Mouse (Mus musculus): ENCODE measurements around the gene Zdhhc14. TPM values are rescaled to one million over a fixed set of nuclear protein-coding genes. Genes with fewer than 3 reads are reported as not detected.

Zdhhc14 gene
- total RNA-seq, 1 experiment from 2014 or later, result 3.9 TPM

GRCm38 (mm10) chr17:5741061-5741460, 248.7 kb downstream of the Zdhhc14 start:
- DNase-seq, result no peak

GRCm38 (mm10) chr17:5744016-5744415, 251.7 kb downstream of the Zdhhc14 start:
- no peak for DNase-seq

GRCm38 (mm10) chr17:5746378-5746777, 254.0 kb downstream of the Zdhhc14 start:
- no peak for DNase-seq

DNA sequence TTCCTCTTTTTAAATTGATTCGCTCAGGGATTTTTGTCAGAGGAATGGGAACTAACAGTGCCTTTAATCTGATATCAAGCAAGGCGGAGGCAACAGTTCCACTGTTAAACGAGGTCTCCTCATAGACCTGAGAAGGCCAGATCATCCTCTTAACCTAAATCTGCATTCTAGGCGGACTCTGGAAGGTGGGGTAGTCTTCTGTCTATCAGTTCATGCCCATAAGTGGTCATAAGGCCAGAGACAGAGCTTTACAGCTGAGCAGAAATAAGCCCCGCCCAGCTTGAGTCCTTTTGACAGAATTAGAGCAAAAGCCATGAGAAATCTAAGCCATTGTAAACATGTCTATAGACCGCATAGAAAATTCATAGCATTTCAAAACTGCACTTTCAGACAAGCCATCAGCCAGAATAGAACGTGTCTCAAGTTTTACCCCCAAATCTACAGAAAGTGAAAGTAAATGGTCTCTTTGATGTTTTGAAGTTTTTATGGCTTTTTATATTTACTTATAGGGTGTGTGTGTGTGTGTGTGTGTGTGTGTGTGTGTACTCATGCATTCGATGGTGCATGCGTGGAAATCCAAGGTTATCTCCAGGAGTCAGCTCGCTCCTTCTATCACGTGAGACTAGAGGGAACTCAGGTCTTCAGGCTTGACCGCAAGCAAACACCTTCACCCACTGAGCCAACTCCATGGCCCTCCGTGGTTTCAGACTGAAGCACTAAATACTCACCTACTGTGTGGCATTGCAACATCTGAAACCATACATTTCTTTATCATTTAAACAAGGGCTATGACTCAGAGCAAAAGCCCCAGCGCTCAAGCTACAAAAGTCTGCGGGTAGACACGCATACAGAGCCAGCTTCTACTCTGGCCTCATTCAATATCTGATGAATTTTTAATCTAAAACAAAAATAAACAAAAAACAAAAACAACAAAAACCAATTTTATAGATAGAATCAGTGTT, 255.5 kb downstream of the Zdhhc14 start:
- DNase-seq, result no peak

- no peak for DNase-seq
Observed at GRCm38 (mm10) chr17:5748501-5748894, 256.1 kb downstream of the Zdhhc14 start.

- DNase-seq, result no peak
Observed at GRCm38 (mm10) chr17:5750278-5750677, 257.9 kb downstream of the Zdhhc14 start.

- no peak for DNase-seq
Observed at GRCm38 (mm10) chr17:5751066-5751465, 258.7 kb downstream of the Zdhhc14 start.

- no peak for DNase-seq
Observed at GRCm38 (mm10) chr17:5752322-5752715, 260.0 kb downstream of the Zdhhc14 start.

GRCm38 (mm10) chr17:5752716-5753585, 260.6 kb downstream of the Zdhhc14 start:
- peak; percentile 81 for DNase-seq

- DNase-seq, result no peak
Observed at GRCm38 (mm10) chr17:5755489-5755888, 263.1 kb downstream of the Zdhhc14 start.

GRCm38 (mm10) chr17:5756065-5756464, 263.7 kb downstream of the Zdhhc14 start:
- no peak for DNase-seq

DNA sequence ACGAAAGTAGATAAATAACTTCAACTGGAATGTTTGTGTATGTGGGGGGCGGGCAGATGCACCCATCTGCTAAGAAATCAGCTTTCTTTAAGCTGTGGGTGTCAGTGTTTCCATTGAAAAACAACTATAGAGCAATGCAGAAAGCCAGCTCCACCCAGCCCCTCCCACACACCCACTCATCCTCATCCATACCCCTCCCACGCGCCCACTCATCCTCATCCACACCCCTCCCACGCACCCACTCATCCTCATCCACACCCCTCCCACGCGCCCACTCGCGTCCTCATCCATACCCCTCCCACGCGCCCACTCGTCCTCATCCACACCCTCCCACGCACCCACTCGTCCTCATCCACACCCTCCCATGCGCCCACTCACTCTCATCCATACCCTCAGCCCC, 264.5 kb downstream of the Zdhhc14 start:
- DNase-seq, result no peak

- no peak for DNase-seq
Observed at GRCm38 (mm10) chr17:5763768-5764167, 271.4 kb downstream of the Zdhhc14 start.

- DNase-seq, result no peak
Observed at GRCm38 (mm10) chr17:5764270-5764669, 271.9 kb downstream of the Zdhhc14 start.

GRCm38 (mm10) chr17:5765746-5766145, 273.4 kb downstream of the Zdhhc14 start:
- no peak for DNase-seq

DNA sequence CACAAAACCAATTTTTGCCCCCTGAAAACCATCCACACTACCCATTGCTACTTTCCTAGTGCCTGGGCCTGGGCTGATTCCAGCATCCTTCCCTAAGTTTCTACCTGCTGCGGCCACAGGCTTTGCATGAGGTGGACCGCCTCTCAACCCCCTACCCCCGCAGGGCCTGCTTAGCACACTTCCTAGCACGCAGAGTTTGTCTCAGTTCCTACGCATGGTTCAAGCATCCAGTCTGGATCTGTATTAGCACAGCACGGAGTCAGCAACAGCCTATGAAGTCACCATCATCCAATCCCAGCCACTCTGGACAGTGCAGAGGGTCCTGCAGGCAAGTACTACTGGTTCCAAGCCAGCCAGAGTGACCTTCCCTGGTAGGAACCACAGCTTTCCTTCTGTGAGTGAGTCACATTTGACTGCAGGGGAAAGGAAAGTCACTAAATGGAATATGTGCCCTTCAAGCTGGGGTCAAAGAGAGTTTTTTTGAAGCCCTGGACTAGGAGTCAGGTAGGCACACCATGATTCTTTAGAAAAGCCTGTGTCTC, 275.9 kb downstream of the Zdhhc14 start:
- peak; percentile 9 for DNase-seq

GRCm38 (mm10) chr17:5768810-5769520, 276.6 kb downstream of the Zdhhc14 start:
- DNase-seq, result no peak

- DNase-seq, result peak; percentile 71
Observed at GRCm38 (mm10) chr17:5769776-5770175, 277.4 kb downstream of the Zdhhc14 start.

DNA sequence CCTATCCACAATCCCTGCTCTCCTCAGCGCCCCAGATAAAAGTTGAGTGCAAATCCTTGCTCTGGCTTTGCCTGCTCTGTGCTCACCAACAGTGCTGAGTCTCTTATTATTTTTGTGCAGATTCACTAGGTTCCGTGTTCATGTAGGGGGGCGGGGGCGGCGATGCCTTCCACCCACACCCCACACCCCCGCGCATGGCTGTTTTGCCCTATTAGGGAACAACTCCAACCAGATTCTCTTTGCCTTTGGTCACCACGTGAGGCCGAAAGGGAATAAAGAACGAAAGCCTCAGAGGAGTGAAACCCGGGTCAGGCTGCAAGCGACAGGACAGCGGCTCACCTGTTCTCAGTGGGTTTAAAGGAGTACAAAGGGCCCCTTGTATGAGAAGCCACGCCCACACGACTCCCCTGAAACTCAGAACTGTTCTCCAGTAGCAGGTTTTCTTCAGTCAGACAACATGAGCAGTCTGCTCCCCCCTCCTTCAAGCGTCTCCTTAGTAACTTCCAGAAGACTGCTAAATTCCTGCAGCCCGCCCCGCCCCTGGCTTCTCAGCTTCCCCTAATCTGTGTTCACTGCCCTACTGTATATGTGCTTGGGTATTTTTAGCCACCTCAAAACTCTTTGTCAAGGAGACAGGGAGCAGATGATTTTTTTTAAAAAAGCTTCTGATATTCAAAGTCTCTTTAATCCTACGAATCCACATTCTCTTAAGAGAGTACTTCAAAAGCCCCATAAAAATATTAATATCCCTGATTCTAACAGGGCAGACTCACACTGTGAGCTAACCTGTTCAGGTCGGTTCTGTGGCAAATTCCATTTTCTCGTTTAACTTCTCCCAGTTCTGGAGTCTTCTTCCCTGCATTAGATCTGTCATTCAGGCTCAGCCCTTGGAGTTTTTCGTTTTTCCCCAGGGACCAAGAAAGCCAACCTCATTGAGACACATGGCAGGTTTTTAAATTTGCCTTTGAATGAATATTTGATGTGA, 278.2 kb downstream of the Zdhhc14 start:
- DNase-seq, result peak; percentile 36

- no peak for DNase-seq
Observed at GRCm38 (mm10) chr17:5780213-5780975, 288.0 kb downstream of the Zdhhc14 start.
